Mouse (Mus musculus) B cell, adult 2 months (primary cell): ENCODE data around the gene Chpt1.
"Not testable (repeated sequence)": the region's sequence is repeated elsewhere in the genome, so short reads cannot be mapped to it uniquely, and the experiment has no call there.

Experiments
- DNase-seq, 2 experiments: peaks; one replicate each; pipeline ENCODE4 v3.0.0; 2022

Chpt1 gene

GRCm38 (mm10) chr10:88503421-88504314 is at the start of gene Chpt1:
Chpt1 (minus strand) TSS chr10:88504073.
- peak; percentile 86 to 90 for DNase-seq

DNA sequence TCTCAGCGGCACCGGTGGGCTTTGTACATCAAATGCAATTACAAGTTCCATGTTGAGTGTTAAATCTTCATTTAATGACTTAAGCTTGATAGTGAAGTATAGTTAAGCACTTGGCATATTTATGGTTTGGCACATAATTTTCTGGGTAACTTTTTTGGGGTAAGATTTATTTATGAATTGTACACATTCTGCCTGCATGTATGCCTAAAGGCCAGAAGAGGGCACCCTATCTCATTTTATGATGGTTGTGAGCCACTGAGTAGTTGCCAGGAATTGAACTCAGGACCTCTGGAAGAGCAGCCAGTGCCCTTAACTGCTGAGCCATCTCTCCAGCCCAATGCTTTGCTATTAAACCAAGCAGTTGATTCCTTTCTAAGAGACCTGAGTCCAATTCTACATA is 48.9 kb upstream of the Chpt1 start:
- DNase-seq: no peak

GRCm38 (mm10) chr10:88550225-88550624 is 46.4 kb upstream of the Chpt1 start:
- no peak for DNase-seq

- no peak for DNase-seq
These were observed 43.8 kb upstream of the Chpt1 start for GRCm38 (mm10) chr10:88547635-88548034.

GRCm38 (mm10) chr10:88530631-88531030 is 26.8 kb upstream of the Chpt1 start:
- no peak for DNase-seq

DNA sequence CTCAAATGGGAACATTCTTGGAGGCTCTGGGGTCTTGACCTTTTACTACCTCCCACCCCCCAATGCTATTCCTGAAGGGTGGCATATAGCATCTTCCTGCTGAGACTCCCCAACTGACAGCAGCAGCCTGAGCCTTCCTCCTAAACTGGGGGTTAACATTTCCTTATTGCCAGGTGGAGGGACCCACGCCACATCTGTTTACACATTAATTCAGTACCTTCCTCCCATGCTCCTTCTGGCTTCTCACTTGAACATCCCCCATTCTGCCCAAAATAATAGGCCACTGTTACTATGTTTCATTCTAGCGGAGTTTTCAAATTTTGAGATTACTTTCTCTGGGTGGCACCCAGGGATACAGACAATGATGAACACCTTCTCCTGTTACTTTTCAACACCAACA is 20.1 kb upstream of the Chpt1 start:
- DNase-seq: no peak

DNA sequence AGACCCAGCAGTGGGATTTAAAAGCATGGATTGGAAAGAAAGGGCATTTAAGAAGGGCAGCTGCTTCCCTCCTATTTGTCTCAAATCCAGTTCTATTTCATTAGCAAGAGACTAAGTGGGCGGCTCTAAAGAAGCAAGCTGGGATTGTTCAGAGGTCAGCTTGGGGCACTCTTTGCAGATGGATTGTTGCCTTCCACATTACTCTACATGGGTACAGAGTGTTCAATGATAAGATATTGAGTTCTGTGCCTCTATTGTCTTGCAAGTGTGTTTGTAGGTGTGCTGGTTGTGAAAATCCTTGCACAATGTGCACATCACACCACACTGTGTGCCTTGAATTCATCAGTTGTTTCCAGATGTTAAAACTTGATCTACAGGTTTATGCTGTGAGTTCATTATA is 19.3 kb upstream of the Chpt1 start:
- no peak for DNase-seq

DNA sequence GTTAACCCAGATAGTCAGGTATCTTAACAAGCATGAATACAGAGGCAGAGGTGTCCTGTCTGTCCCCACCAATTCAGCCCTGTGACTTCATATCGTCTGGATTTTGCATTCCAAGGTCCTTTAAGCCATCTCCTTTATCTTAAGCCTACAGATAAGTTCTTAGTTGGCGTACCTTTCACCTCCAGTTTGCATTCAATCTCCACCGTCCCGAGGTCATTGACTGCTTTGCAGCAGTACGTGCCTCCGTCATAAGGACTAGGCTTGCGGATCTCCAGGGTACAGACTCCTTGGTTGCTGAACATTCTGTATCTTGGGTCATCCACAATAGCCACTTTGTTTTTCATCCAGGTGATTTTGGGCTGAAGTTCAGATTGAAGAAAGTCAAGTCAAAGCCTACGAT is 18.9 kb upstream of the Chpt1 start:
- DNase-seq: no peak

DNA sequence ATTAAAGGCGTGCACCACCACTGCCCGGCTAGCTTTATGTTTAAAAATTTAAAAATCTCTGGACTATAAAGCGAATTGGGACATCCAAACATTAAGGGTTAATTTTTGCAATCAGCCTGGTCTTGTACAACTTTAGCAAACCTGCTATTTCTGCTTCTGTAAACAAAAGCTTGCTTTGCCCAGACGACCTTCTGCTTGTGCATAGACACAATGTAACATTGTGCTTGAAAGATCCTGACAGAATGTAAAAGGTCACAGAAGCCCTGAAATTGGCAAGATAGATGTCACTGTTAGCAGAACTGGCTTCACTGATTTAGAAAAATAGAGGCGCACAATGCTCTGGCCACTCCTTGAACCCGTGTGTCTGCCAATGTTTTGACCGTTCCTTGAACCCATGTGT is 11.2 kb upstream of the Chpt1 start:
- not testable (repeated sequence) for DNase-seq

DNA sequence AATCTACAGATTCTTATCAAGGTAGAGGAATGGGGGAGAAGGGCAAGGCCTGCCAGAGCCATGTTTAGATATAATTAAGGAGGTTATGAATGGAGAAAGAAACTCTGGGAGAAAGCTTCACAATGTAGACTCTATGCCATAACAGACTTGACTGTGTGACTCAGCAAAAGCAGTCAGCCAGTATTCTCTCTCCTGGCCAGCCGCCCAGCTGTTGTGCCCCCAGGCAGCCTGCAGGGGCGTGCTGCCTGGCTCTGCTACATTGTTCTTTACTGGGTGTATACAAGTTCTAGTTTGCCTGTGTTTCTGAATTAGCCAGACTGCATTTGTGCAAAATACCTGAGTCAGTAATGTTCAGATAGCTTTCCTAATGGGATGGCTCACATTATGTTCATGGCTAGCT is 10.6 kb upstream of the Chpt1 start:
- DNase-seq: peak; percentile 11 to 23

GRCm38 (mm10) chr10:88513574-88514135 is 9.8 kb upstream of the Chpt1 start:
- no peak for DNase-seq

DNA sequence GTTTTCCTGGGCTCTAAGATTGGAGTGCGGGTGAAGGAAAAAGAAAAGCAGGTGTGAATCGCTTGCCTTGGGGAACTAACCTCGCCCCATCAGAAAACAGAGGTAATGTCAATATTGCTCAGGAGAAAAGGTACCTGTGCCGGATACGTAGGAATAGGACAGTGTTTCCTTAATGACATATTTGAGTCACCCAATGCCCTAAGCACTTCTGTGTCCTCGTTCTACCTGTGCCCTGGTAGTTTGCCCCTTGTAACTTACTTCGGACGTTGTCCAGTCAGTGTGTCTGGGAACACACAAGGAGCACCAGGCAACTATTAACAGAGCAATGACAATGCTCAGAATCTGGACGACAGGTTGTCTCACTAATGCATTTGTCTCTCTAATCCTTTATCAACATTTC is 7.5 kb upstream of the Chpt1 start:
- DNase-seq: no peak

- DNase-seq: no peak
These were observed 6.8 kb upstream of the Chpt1 start for GRCm38 (mm10) chr10:88510503-88511271.

GRCm38 (mm10) chr10:88507691-88508143 is 3.8 kb upstream of the Chpt1 start:
- no peak for DNase-seq

- DNase-seq: no peak
These were observed 1.4 kb upstream of the Chpt1 start for GRCm38 (mm10) chr10:88505256-88505655.

GRCm38 (mm10) chr10:88504481-88504880 is 608 bp upstream of the Chpt1 start:
- DNase-seq: no peak

DNA sequence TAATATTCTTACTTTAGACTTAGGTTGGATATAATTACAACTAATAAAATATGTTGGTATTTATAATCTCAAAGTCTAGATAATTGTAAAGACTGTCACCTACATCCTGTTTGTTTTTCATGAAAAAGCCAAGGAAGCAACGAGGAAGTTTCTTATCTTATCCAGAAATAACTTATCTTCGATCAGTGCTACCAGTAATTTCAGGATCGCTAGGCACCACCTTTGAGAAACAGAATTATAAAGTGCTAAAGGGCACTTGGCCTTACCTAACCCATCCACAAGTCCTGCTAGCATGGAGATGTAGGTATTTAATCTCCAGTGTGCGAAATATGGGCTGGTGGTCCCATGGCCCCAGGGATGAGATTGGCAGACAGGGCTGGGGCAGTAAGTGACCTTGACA is 954 bp downstream of the Chpt1 start:
- no peak for DNase-seq

- no peak for DNase-seq
These were observed 1.7 kb downstream of the Chpt1 start for GRCm38 (mm10) chr10:88501886-88502765.

DNA sequence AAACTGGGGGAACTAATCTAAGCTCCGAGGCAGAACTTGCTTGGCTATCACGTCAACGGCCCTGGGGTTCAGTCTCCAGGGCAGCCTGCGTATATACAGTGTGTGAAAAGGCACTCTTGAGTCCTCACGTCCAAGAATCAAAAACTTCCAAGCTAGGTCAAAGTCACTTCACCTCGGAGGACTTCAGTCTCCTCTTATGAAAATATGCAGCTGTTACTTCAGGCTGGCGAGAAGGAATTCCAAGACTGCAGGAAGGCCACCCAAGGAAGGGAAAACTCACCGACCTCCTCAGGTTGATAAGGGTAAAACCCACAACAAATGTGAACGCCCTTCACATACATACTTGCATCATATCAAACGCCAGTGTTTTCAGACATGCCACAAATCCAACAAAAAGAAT is 2.5 kb downstream of the Chpt1 start:
- DNase-seq: no peak

- DNase-seq: no peak
These were observed 3.9 kb downstream of the Chpt1 start for GRCm38 (mm10) chr10:88499993-88500392.

- no peak for DNase-seq
These were observed 6.9 kb downstream of the Chpt1 start for GRCm38 (mm10) chr10:88496864-88497564.
